Mouse (Mus musculus) E14TG2a.4 (cell line): ENCODE measurements around the gene Chaf1b.

Source experiments
- H3K27me3 ChIP-seq: 2 replicates; pipeline ENCODE4 v1.6.1; 2014; ENCODE audit warnings: low read length, control low read depth; ENCODE audit not compliant: insufficient read depth
- H3K36me3 ChIP-seq: 2 replicates; pipeline ENCODE4 v1.6.1; 2014; ENCODE audit warnings: low read length, control low read depth; ENCODE audit not compliant: insufficient read depth
- H3K4me1 ChIP-seq: replicated peaks from 2 replicates; pipeline ENCODE4 v1.6.1; 2014; ENCODE audit warnings: low read depth, low read length, control low read depth
- H3K4me3 ChIP-seq: replicated peaks from 2 replicates; pipeline ENCODE4 v1.5.1; 2014; ENCODE audit warnings: mild to moderate bottlenecking, low read length
- H3K9me3 ChIP-seq: 2 replicates; pipeline ENCODE4 v1.6.1; 2014; ENCODE audit warnings: low read length, control low read depth
- CTCF ChIP-seq: conservative IDR thresholded peaks from 2 replicates; pipeline ENCODE4 v1.5.1; 2014; ENCODE audit warnings: low read length
- NANOG ChIP-seq: IDR thresholded peaks from 2 replicates; pipeline ENCODE4 v1.6.1; 2014; ENCODE audit warnings: borderline replicate concordance, low read length, mixed read lengths
- POU5F1 ChIP-seq: IDR thresholded peaks from 2 replicates; pipeline ENCODE4 v1.6.1; 2014; ENCODE audit warnings: low read length, borderline replicate concordance

Chaf1b gene

GRCm38 (mm10) chr16:93918679-93919060, 35.0 kb downstream of the Chaf1b start:
- TF ChIP-seq POU5F1: no peak
- no peak for TF ChIP-seq NANOG
- TF ChIP-seq CTCF: no peak
- H3K4me1 ChIP-seq: peaks cover 63% of the 10 kb centered on the region

DNA sequence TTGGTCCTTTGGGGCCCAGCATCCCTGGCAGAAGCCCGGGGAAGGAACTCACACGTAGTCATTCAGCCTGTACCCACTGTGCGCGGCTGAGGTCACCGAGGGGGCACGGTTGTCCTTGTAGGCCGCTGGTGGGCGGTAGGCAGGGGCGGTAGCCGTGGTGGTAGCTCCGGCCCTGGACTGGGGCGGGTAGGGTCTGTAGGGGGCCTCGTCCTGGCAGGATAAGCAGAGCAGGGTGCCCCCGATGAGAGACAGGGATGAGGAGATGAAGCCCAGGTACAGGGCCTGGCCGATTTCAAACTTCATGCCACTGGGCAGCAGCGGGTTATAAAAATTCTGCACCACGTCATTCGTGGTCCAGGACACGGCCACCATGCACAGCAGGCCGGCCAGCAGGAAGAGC, 35.5 kb downstream of the Chaf1b start:
- no peak for TF ChIP-seq POU5F1
- no peak for TF ChIP-seq CTCF
- TF ChIP-seq NANOG: no peak
- peak overlapping the region; percentile 76 for H3K4me3 ChIP-seq
- H3K4me1 ChIP-seq: peaks cover 65% of the 10 kb centered on the region
- no peaks in the 10 kb centered on the region for H3K36me3 ChIP-seq
- peaks cover 12% of the 10 kb centered on the region for H3K27me3 ChIP-seq
- H3K9me3 ChIP-seq: no peaks in the 10 kb centered on the region

More at GRCm38 (mm10) chr16:93918679-93919060, 35.0 kb downstream of the Chaf1b start:
- no peaks in the 10 kb centered on the region for H3K9me3 ChIP-seq
- peaks cover 12% of the 10 kb centered on the region for H3K27me3 ChIP-seq
- H3K4me3 ChIP-seq: peak overlapping the region; percentile 76; the same call in 1 of the 2 replicates
- no peaks in the 10 kb centered on the region for H3K36me3 ChIP-seq

- Histone ChIP-seq H3K4me1 (peaks cover 78% of the 10 kb centered on the region), H3K9me3 (no peaks in the 10 kb centered on the region), H3K36me3 (no peaks in the 10 kb centered on the region), H3K27me3 (peaks cover 12% of the 10 kb centered on the region), H3K4me3 (no peak overlapping the region)
- no peak for TF ChIP-seq CTCF
Observed at GRCm38 (mm10) chr16:93920673-93921072, 37.0 kb downstream of the Chaf1b start.

DNA sequence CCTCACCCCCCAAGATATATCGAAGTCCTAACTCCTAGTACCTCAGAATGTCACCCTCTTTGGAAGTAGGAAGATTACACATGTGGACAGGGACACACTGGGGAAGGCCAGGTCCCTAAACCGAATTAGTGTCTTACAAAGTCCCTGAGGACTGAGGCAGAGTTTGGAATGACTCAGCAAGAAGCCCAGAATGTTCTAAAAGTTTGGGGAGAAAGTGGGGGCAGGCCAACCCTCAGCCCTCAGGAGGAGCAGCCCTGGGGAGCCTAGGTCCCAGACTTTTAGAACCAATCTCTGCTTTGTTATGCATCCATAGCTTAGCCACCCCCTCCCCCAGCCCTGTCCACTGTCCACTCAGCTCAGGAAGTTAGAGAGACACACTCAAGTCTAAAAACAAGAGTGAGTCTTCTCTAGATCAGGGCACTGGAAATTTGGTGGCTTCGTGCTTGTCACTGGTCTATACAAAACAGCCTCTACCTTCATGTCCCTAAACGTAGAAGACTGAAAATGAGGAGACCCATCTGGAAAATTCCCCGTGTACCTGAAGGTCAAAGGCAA, 39.2 kb downstream of the Chaf1b start:
- no peak for TF ChIP-seq CTCF
- TF ChIP-seq POU5F1: no peak
- no peak for TF ChIP-seq NANOG
- H3K4me1 ChIP-seq: peaks cover 78% of the 10 kb centered on the region
- no peaks in the 10 kb centered on the region for H3K36me3 ChIP-seq
- H3K4me3 ChIP-seq: no peak overlapping the region; the same call in 1 of the 2 replicates
- H3K9me3 ChIP-seq: no peaks in the 10 kb centered on the region
- peaks cover 12% of the 10 kb centered on the region for H3K27me3 ChIP-seq

GRCm38 (mm10) chr16:93923788-93924187, 40.1 kb downstream of the Chaf1b start:
- Histone ChIP-seq H3K27me3 (peaks cover 12% of the 10 kb centered on the region), H3K4me3 (no peak overlapping the region), H3K4me1 (peaks cover 71% of the 10 kb centered on the region), H3K36me3 (no peaks in the 10 kb centered on the region), H3K9me3 (no peaks in the 10 kb centered on the region)
- TF ChIP-seq CTCF (no peak), POU5F1 (no peak)

GRCm38 (mm10) chr16:93925684-93926247, 42.1 kb downstream of the Chaf1b start:
- no peaks in the 10 kb centered on the region for H3K9me3 ChIP-seq
- H3K27me3 ChIP-seq: no peaks in the 10 kb centered on the region
- TF ChIP-seq POU5F1: no peak
- no peak for TF ChIP-seq NANOG
- no peak for TF ChIP-seq CTCF
- no peaks in the 10 kb centered on the region for H3K36me3 ChIP-seq
- peaks cover 52% of the 10 kb centered on the region for H3K4me1 ChIP-seq
- no peak overlapping the region for H3K4me3 ChIP-seq

DNA sequence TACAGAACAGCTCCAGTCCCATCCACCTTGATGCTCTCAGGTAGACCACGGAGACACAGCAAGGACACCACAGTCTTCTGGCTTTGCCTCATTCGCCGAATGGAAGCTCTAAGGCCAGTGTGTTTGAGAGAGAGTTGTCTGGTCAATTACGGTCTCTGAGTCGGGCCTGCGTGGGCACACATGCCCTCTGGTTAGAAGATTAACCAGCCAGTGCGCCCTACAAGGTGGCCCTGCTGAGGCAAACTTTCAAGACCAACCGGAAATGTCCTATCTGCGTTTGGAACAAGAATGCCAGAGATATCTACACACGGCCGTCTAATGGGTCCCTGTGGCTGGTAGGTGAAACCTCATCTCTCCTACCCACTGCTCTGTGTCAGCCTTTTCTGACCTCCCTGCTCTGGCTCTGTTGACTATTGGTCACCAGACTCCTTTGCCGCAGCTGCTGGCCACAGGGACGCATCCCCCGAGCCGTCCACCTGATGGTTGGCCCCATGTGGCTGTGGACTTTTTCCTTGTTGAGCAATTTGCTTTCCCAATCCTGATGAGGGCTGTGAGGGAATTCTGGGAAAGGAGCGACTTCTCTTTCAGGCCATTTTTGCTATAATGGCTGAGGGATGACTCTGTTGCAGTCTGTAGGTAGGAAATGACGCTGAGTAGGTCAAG, 45.8 kb downstream of the Chaf1b start:
- Histone ChIP-seq H3K4me1 (peaks cover 38% of the 10 kb centered on the region), H3K36me3 (no peaks in the 10 kb centered on the region), H3K9me3 (no peaks in the 10 kb centered on the region), H3K27me3 (no peaks in the 10 kb centered on the region), H3K4me3 (no peak overlapping the region)
- TF ChIP-seq POU5F1 (no peak), CTCF (no peak), NANOG (no peak)

- TF ChIP-seq POU5F1 (no peak), CTCF (no peak), NANOG (no peak)
- no peaks in the 10 kb centered on the region for H3K9me3 ChIP-seq
- peaks cover 25% of the 10 kb centered on the region for H3K4me1 ChIP-seq
- H3K36me3 ChIP-seq: no peaks in the 10 kb centered on the region
- H3K4me3 ChIP-seq: no peak overlapping the region
- H3K27me3 ChIP-seq: peaks cover 13% of the 10 kb centered on the region
Observed at GRCm38 (mm10) chr16:93932185-93933168, 48.8 kb downstream of the Chaf1b start.
